Mouse (Mus musculus): ENCODE measurements around the gene Kcnn1. TPM values are rescaled to one million over a fixed set of nuclear protein-coding genes. Genes with fewer than 3 reads are reported as not detected.

Kcnn1 gene
- polyA plus RNA-seq, 2 experiments: 2.5 to 9.1 TPM

DNA sequence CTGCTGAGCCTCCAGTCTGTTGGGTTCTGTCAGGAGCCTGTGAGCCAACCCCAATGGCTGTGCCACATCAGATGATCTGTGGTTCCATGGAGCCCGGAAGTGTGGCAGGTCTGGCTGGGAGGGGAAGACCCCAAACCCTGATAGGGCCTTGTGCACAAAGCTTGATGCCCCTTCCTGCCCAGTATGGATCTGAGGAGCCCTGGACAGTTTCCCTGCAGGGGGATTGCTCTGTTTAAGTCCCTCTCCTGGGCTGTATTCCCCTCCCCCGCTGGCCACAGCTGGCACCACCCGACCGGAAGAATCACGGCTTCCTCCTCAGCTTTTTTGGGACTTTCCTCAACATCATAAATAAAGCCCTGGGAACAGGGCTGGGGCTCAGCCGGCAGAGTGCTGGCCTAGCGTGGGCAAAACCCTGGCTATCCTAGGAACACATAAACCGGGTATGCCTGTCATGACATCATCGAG is 30.0 kb downstream of the Kcnn1 start:
- Histone ChIP-seq H3K36me3 (ENCODE audit: control insufficient read depth, insufficient read depth, low read length) (peaks cover 18% of the 10 kb centered on the region; the same call in 1 of the 2 replicates), H3K4me3 (replicated peaks; ENCODE audit: low read length) (no peak overlapping the region), H3K27me3 (ENCODE audit: control insufficient read depth, insufficient read depth, low read length) (no peaks in the 10 kb centered on the region), H3K27ac (replicated peaks; ENCODE audit: low read depth, low read length) (no peak overlapping the region), H3K9me3 (ENCODE audit: control insufficient read depth, low read length) (no peaks in the 10 kb centered on the region), H3K4me1 (ENCODE audit: control insufficient read depth, insufficient read depth, low read length) (no peaks in the 10 kb centered on the region), H3K9ac (ENCODE audit: low read depth, low read length, severe bottlenecking) (0 out of 2 replicates have a peak overlapping the region, but pooled peaks have one; percentile 12), H3K4me2 (replicated peaks; ENCODE audit: low read depth, low read length, severe bottlenecking) (no peak overlapping the region)
- DNase-seq (ENCODE audit: low spot score) (no peak), ATAC-seq (ENCODE audit: low FRiP score, low read depth) (no peak)
- no peak for TF ChIP-seq POLR2A (IDR thresholded peaks at IDR 0.05; ENCODE audit: borderline replicate concordance, extremely low read depth, insufficient read depth, insufficient read length)
- WGBS: 50% methylated on average over 9 of the region's 9 CpGs

- H3K9ac ChIP-seq (ENCODE audit: low read depth, low read length, severe bottlenecking): no peak overlapping the region
- DNase-seq (ENCODE audit: low spot score) (no peak), ATAC-seq (ENCODE audit: low FRiP score, low read depth) (no peak)
- H3K36me3 ChIP-seq (ENCODE audit: control insufficient read depth, insufficient read depth, low read length): peaks cover 18% of the 10 kb centered on the region; the same call in 1 of the 2 replicates
- no peaks in the 10 kb centered on the region for H3K4me1 ChIP-seq (ENCODE audit: control insufficient read depth, insufficient read depth, low read length)
- no peak overlapping the region for H3K27ac ChIP-seq (replicated peaks; ENCODE audit: low read depth, low read length)
- H3K4me3 ChIP-seq (replicated peaks; ENCODE audit: low read length): no peak overlapping the region
- H3K27me3 ChIP-seq (ENCODE audit: control insufficient read depth, insufficient read depth, low read length): no peaks in the 10 kb centered on the region
- WGBS: 61% methylated on average over 11 of the region's 11 CpGs
- no peaks in the 10 kb centered on the region for H3K9me3 ChIP-seq (ENCODE audit: control insufficient read depth, low read length)
- H3K4me2 ChIP-seq (replicated peaks; ENCODE audit: low read depth, low read length, severe bottlenecking): no peak overlapping the region
- no peak for TF ChIP-seq POLR2A (IDR thresholded peaks at IDR 0.05; ENCODE audit: borderline replicate concordance, extremely low read depth, insufficient read depth, insufficient read length)
Measured at GRCm38 (mm10) chr8:70832371-70832770, 30.7 kb downstream of the Kcnn1 start.

- WGBS: 85% methylated on average over 8 of the region's 8 CpGs
Measured at GRCm38 (mm10) chr8:70831517-70831916, 31.5 kb downstream of the Kcnn1 start.

GRCm38 (mm10) chr8:70827796-70828195 is 35.3 kb downstream of the Kcnn1 start:
- H3K27me3 ChIP-seq (ENCODE audit: control insufficient read depth, insufficient read depth, low read length): no peaks in the 10 kb centered on the region
- 78% methylated on average over 1 of the region's 1 CpGs for WGBS

More at GRCm38 (mm10) chr8:70831517-70831916, 31.5 kb downstream of the Kcnn1 start:
- TF ChIP-seq POLR2A (IDR thresholded peaks at IDR 0.05; ENCODE audit: borderline replicate concordance, extremely low read depth, insufficient read depth, insufficient read length): no peak
- Histone ChIP-seq H3K4me3 (replicated peaks; ENCODE audit: low read length) (no peak overlapping the region), H3K4me2 (replicated peaks; ENCODE audit: low read depth, low read length, severe bottlenecking) (no peak overlapping the region), H3K9ac (ENCODE audit: low read depth, low read length, severe bottlenecking) (no peak overlapping the region), H3K27ac (replicated peaks; ENCODE audit: low read depth, low read length) (no peak overlapping the region), H3K27me3 (ENCODE audit: control insufficient read depth, insufficient read depth, low read length) (no peaks in the 10 kb centered on the region), H3K9me3 (ENCODE audit: control insufficient read depth, low read length) (no peaks in the 10 kb centered on the region), H3K36me3 (ENCODE audit: control insufficient read depth, insufficient read depth, low read length) (peaks cover 14% of the 10 kb centered on the region; the same call in 1 of the 2 replicates), H3K4me1 (ENCODE audit: control insufficient read depth, insufficient read depth, low read length) (no peaks in the 10 kb centered on the region)
- DNase-seq (ENCODE audit: low spot score): no peak
- ATAC-seq (ENCODE audit: low FRiP score, low read depth): no peak

GRCm38 (mm10) chr8:70827010-70827409 is 36.0 kb downstream of the Kcnn1 start:
- Histone ChIP-seq H3K4me3 (replicated peaks; ENCODE audit: low read length) (no peak overlapping the region), H3K27ac (replicated peaks; ENCODE audit: low read depth, low read length) (no peak overlapping the region), H3K4me2 (replicated peaks; ENCODE audit: low read depth, low read length, severe bottlenecking) (no peak overlapping the region), H3K36me3 (ENCODE audit: control insufficient read depth, insufficient read depth, low read length) (no peaks in the 10 kb centered on the region), H3K4me1 (ENCODE audit: control insufficient read depth, insufficient read depth, low read length) (no peaks in the 10 kb centered on the region), H3K9ac (ENCODE audit: low read depth, low read length, severe bottlenecking) (no peak overlapping the region), H3K9me3 (ENCODE audit: control insufficient read depth, low read length) (no peaks in the 10 kb centered on the region), H3K27me3 (ENCODE audit: control insufficient read depth, insufficient read depth, low read length) (no peaks in the 10 kb centered on the region)
- no peak for ATAC-seq (ENCODE audit: low FRiP score, low read depth)
- no peak for TF ChIP-seq POLR2A (IDR thresholded peaks at IDR 0.05; ENCODE audit: borderline replicate concordance, extremely low read depth, insufficient read depth, insufficient read length)
- WGBS: 98% methylated on average over 2 of the region's 2 CpGs
- no peak for DNase-seq (ENCODE audit: low spot score)

More at GRCm38 (mm10) chr8:70827796-70828195, 35.3 kb downstream of the Kcnn1 start:
- H3K4me1 ChIP-seq (ENCODE audit: control insufficient read depth, insufficient read depth, low read length): no peaks in the 10 kb centered on the region
- H3K4me3 ChIP-seq (replicated peaks; ENCODE audit: low read length): no peak overlapping the region
- no peak for TF ChIP-seq POLR2A (IDR thresholded peaks at IDR 0.05; ENCODE audit: borderline replicate concordance, extremely low read depth, insufficient read depth, insufficient read length)
- H3K9ac ChIP-seq (ENCODE audit: low read depth, low read length, severe bottlenecking): no peak overlapping the region
- H3K36me3 ChIP-seq (ENCODE audit: control insufficient read depth, insufficient read depth, low read length): no peaks in the 10 kb centered on the region
- H3K9me3 ChIP-seq (ENCODE audit: control insufficient read depth, low read length): no peaks in the 10 kb centered on the region
- no peak for DNase-seq (ENCODE audit: low spot score)
- no peak overlapping the region for H3K27ac ChIP-seq (replicated peaks; ENCODE audit: low read depth, low read length)
- ATAC-seq (ENCODE audit: low FRiP score, low read depth): no peak
- no peak overlapping the region for H3K4me2 ChIP-seq (replicated peaks; ENCODE audit: low read depth, low read length, severe bottlenecking)
